Mouse (Mus musculus): ENCODE data around the gene Tmem267.

- no peak for TF ChIP-seq POLR2A (IDR thresholded peaks at IDR 0.05; ENCODE audit: insufficient read depth, low read depth, low read length)
- no peak for TF ChIP-seq CTCF (IDR thresholded peaks at IDR 0.05; ENCODE audit: insufficient read depth, low read depth, low read length)
Measured at GRCm38 (mm10) chr13:119477789-119478188, 10.1 kb upstream of the Tmem267 start.

All from olfactory bulb, adult 2 months (tissue).